Comparison of ENCODE assay signal across 16 mouse cellular contexts in genomic region chr17:10360738-10361137, GRCm38 (mm10). TPM values are rescaled to one million over a fixed set of nuclear protein-coding genes. Genes with fewer than 3 reads are reported as not detected.
A peak's percentile ranks its signal among the peaks of the same experiment; 100 is the strongest.
DNase-seq lines count a peak whose midpoint lies in the region; ATAC-seq and TF ChIP-seq lines count a peak whose summit lies in the region.
"Had no signal": no experiment of that assay in that cellular context is flagged by ENCODE, and none has a peak within 500 bp of the region (broad histone marks: within the 10 kb centered on the region; RNA-seq: fewer than 3 reads in every experiment).

No protein-coding gene starts in this region.

- H3K27ac ChIP-seq in heart, embryonic 11.5 days (ENCODE audit: low read depth, low read length) = peak overlapping the region; percentile 77
- peak overlapping the region; percentile 61 for H3K27ac ChIP-seq in lung, embryonic 16.5 days (ENCODE audit: low read length)
- H3K27ac ChIP-seq in heart, embryonic 16.5 days (ENCODE audit: low read length) = peak overlapping the region; percentile 93
- no peak overlapping the region for H3K27ac ChIP-seq in stomach, postnatal 0 days (replicated peaks)
- H3K27ac ChIP-seq: hindbrain, embryonic 14.5 days; limb, embryonic 13.5 days; liver, embryonic 15.5 days; neural tube, embryonic 15.5 days had no signal

- H3K4me3 ChIP-seq in heart, embryonic 11.5 days (ENCODE audit: low read depth, low read length) = no peak overlapping the region
- no peak overlapping the region for H3K4me3 ChIP-seq in lung, embryonic 16.5 days (ENCODE audit: low read length)
- no peak overlapping the region for H3K4me3 ChIP-seq in lung, adult 2 months (replicated peaks; ENCODE audit: extremely low read depth, low read depth, low read length)
- H3K4me3 ChIP-seq in heart, embryonic 16.5 days (ENCODE audit: low read length) = no peak overlapping the region
- H3K4me3 ChIP-seq in stomach, postnatal 0 days (ENCODE audit: low read depth, low read length) = no peak overlapping the region
- H3K4me3 ChIP-seq: limb, embryonic 13.5 days; liver, embryonic 15.5 days; neural tube, embryonic 15.5 days had no signal

- 55% methylated on average over 4 of the region's 4 CpGs for WGBS in heart, embryonic 11.5 days (ENCODE audit: insufficient replicate concordance)
- 57% methylated on average over 4 of the region's 4 CpGs for WGBS in lung, embryonic 16.5 days
- 74% methylated on average over 4 of the region's 4 CpGs for WGBS in lung, adult 2 months
- WGBS in heart, embryonic 16.5 days = 39% methylated on average over 4 of the region's 4 CpGs
- 68% methylated on average over 4 of the region's 4 CpGs for WGBS in stomach, postnatal 0 days

- ATAC-seq in heart, embryonic 11.5 days (replicated peaks; ENCODE audit: insufficient number of reproducible peaks, low FRiP score, low TSS enrichment) = no peak
- no peak for ATAC-seq in lung, embryonic 16.5 days (ENCODE audit: low read depth)
- peak; percentile 44 for ATAC-seq in heart, embryonic 16.5 days (replicated peaks; ENCODE audit: extremely low read depth, insufficient read depth, low FRiP score)
- ATAC-seq in stomach, postnatal 0 days (ENCODE audit: low FRiP score, low TSS enrichment) = no peak
- ATAC-seq: intestine, embryonic 16.5 days had no signal

- no peaks in the 10 kb centered on the region for H3K27me3 ChIP-seq in heart, embryonic 11.5 days (ENCODE audit: control insufficient read depth, insufficient read depth, low read length)
- H3K27me3 ChIP-seq in lung, embryonic 16.5 days (ENCODE audit: control insufficient read depth, insufficient read depth, low read depth, low read length) = no peaks in the 10 kb centered on the region
- no peaks in the 10 kb centered on the region for H3K27me3 ChIP-seq in heart, embryonic 16.5 days (ENCODE audit: control insufficient read depth, insufficient read depth, low read length)
- no peaks in the 10 kb centered on the region for H3K27me3 ChIP-seq in stomach, postnatal 0 days (ENCODE audit: control insufficient read depth, insufficient read depth, low read length)
- H3K27me3 ChIP-seq: limb, embryonic 13.5 days; liver, embryonic 15.5 days; neural tube, embryonic 15.5 days had no signal

- no peak for TF ChIP-seq CTCF in lung, adult 2 months (IDR thresholded peaks at IDR 0.05; ENCODE audit: insufficient read depth, low read length)
- TF ChIP-seq CTCF in brain, embryonic 14.5 days (IDR thresholded peaks at IDR 0.05; ENCODE audit: borderline replicate concordance, extremely low read depth, insufficient read depth, insufficient read length) = no peak
- TF ChIP-seq CTCF in stomach, postnatal 0 days (IDR thresholded peaks at IDR 0.05; ENCODE audit: low read depth) = no peak

- no peak for TF ChIP-seq POLR2A in lung, adult 2 months (IDR thresholded peaks at IDR 0.05; ENCODE audit: borderline replicate concordance, extremely low read depth, low read depth, low read length)
- no peak for TF ChIP-seq POLR2A in brain, embryonic 14.5 days (IDR thresholded peaks at IDR 0.05; ENCODE audit: borderline replicate concordance, extremely low read depth, insufficient read depth, insufficient read length, poor library complexity, severe bottlenecking)

- peaks cover 39% of the 10 kb centered on the region for H3K4me1 ChIP-seq in heart, embryonic 11.5 days (ENCODE audit: control insufficient read depth, insufficient read depth, low read length)
- peaks cover 11% of the 10 kb centered on the region for H3K4me1 ChIP-seq in lung, embryonic 16.5 days (replicated peaks; ENCODE audit: control insufficient read depth, insufficient read depth, low read length)
- H3K4me1 ChIP-seq in lung, adult 2 months (ENCODE audit: control insufficient read depth, insufficient read depth, low read length) = peaks cover 9% of the 10 kb centered on the region
- H3K4me1 ChIP-seq in heart, embryonic 16.5 days (ENCODE audit: control insufficient read depth, insufficient read depth, low read length) = peaks cover 38% of the 10 kb centered on the region
- no peaks in the 10 kb centered on the region for H3K4me1 ChIP-seq in stomach, postnatal 0 days (replicated peaks; ENCODE audit: control insufficient read depth, insufficient read depth)

- H3K9me3 ChIP-seq in heart, embryonic 11.5 days (replicated peaks; ENCODE audit: control insufficient read depth, low read length) = no peaks in the 10 kb centered on the region
- no peaks in the 10 kb centered on the region for H3K9me3 ChIP-seq in lung, embryonic 16.5 days (ENCODE audit: control insufficient read depth, low read length)
- no peaks in the 10 kb centered on the region for H3K9me3 ChIP-seq in heart, embryonic 16.5 days (replicated peaks; ENCODE audit: control insufficient read depth, low read length)
- H3K9me3 ChIP-seq in stomach, postnatal 0 days (ENCODE audit: control insufficient read depth, low read length) = no peaks in the 10 kb centered on the region
- H3K9me3 ChIP-seq: G1E; limb, embryonic 13.5 days; liver, embryonic 15.5 days; neural tube, embryonic 15.5 days had no signal

- peak overlapping the region; percentile 36; the same call in 1 of the 2 replicates for H3K9ac ChIP-seq in heart, embryonic 11.5 days (ENCODE audit: low read depth, low read length)
- H3K9ac ChIP-seq in lung, embryonic 16.5 days (ENCODE audit: low read length) = no peak overlapping the region
- peak overlapping the region; percentile 54; the same call in 1 of the 2 replicates for H3K9ac ChIP-seq in heart, embryonic 16.5 days (ENCODE audit: low read length)
- no peak overlapping the region for H3K9ac ChIP-seq in stomach, postnatal 0 days (ENCODE audit: low read length)
- H3K9ac ChIP-seq: hindbrain, embryonic 14.5 days; limb, embryonic 13.5 days; liver, embryonic 15.5 days; neural tube, embryonic 15.5 days had no signal

- no peaks in the 10 kb centered on the region for H3K36me3 ChIP-seq in heart, embryonic 11.5 days (ENCODE audit: control insufficient read depth, insufficient read depth, low read length)
- H3K36me3 ChIP-seq in lung, embryonic 16.5 days (ENCODE audit: control insufficient read depth, insufficient read depth, low read length) = no peaks in the 10 kb centered on the region
- no peaks in the 10 kb centered on the region for H3K36me3 ChIP-seq in heart, embryonic 16.5 days (ENCODE audit: control insufficient read depth, insufficient read depth)
- H3K36me3 ChIP-seq in stomach, postnatal 0 days (ENCODE audit: control insufficient read depth, insufficient read depth, low read length) = no peaks in the 10 kb centered on the region
- H3K36me3 ChIP-seq: G1E; limb, embryonic 13.5 days; liver, embryonic 15.5 days; neural tube, embryonic 15.5 days had no signal

- intact Hi-C loops in heart, postnatal 25 days (cut with DNase I) = loop anchor here (5.0 kb wide), 1 partner anchor 33 kb away; no protein-coding TSS in a partner anchor

- TF ChIP-seq EP300 in stomach, postnatal 0 days (optimal IDR thresholded peaks at IDR 0.05) = no peak

- no peak for DNase-seq in heart, postnatal 25 days (ENCODE audit: low spot score)
- DNase-seq in lung, adult 2 months = no peak
- DNase-seq in brain, embryonic 14.5 days (ENCODE audit: low read depth) = peak; percentile 63
- DNase-seq in stomach, postnatal 0 days (ENCODE audit: low spot score) = no peak
- DNase-seq: cerebellum, postnatal 10 days; kidney, postnatal 14 days; thymus, postnatal 36 days had no signal

- no peak overlapping the region for H3K4me2 ChIP-seq in heart, embryonic 11.5 days
- no peak overlapping the region for H3K4me2 ChIP-seq in lung, embryonic 16.5 days (ENCODE audit: low read depth, low read length)
- peak overlapping the region; percentile 22; the same call in 1 of the 2 replicates for H3K4me2 ChIP-seq in heart, embryonic 16.5 days (ENCODE audit: low read depth, low read length)
- no peak overlapping the region for H3K4me2 ChIP-seq in stomach, postnatal 0 days (replicated peaks; ENCODE audit: low read depth)
- H3K4me2 ChIP-seq: hindbrain, embryonic 14.5 days; limb, embryonic 13.5 days; liver, embryonic 15.5 days; neural tube, embryonic 15.5 days had no signal

RNA-seq across cellular contexts. Expression of gene Qk, which starts 41.1 kb away (rescaled TPM):
- polyA plus RNA-seq in heart, embryonic 11.5 days (2014; fragmentation: Nextera tagmentation; extraction: Ambion mirVana) = 52.6 and 60.6 TPM in 2 replicates
- total RNA-seq in heart, postnatal 25 days (2021) = 100 to 1,000 TPM; 444 to 447 TPM
- polyA plus RNA-seq in lung, embryonic 16.5 days (2015; fragmentation: Nextera tagmentation; extraction: Ambion mirVana) = 34.5 and 37.0 TPM in 2 replicates
- polyA plus RNA-seq in lung, adult 2 months (2012; rRNA removed) = 381 and 394 TPM in 2 replicates
- polyA plus RNA-seq in brain, embryonic 14.5 days (2012; rRNA removed) = 203 and 234 TPM in 2 replicates
- 38.1 and 39.9 TPM in 2 replicates for polyA plus RNA-seq in heart, embryonic 16.5 days (2015; fragmentation: Nextera tagmentation; extraction: Ambion mirVana)
- polyA plus RNA-seq in stomach, postnatal 0 days (2015; fragmentation: Nextera tagmentation; extraction: Ambion mirVana) = 9.7 and 9.8 TPM in 2 replicates

Comparison
In these comparisons a context has a peak if more than half of its experiments do, and no peak if none do; other contexts are left out.
1. H3K9ac ChIP-seq: peak in heart, embryonic 11.5 days (single experiment) and heart, embryonic 16.5 days (single experiment); none in lung, embryonic 16.5 days (single experiment) and stomach, postnatal 0 days (single experiment).